Mouse (Mus musculus): Measurements from ENCODE around the gene Krt4.

The Krt4 gene

GRCm38 (mm10) chr15:101895216-101895615 lies 29.3 kb downstream of the Krt4 start:
- intact Hi-C loops (cut with DNase I) = no loop called here

GRCm38 (mm10) chr15:101892820-101893219 lies 31.7 kb downstream of the Krt4 start, which contains the start of gene Krt76:
Gene Krt76 (minus strand): TSS chr15:101892920.
- intact Hi-C loops (cut with DNase I) = no loop called here

GRCm38 (mm10) chr15:101879776-101880175 lies 44.8 kb downstream of the Krt4 start:
- intact Hi-C loops (cut with DNase I) = no loop called here

DNA sequence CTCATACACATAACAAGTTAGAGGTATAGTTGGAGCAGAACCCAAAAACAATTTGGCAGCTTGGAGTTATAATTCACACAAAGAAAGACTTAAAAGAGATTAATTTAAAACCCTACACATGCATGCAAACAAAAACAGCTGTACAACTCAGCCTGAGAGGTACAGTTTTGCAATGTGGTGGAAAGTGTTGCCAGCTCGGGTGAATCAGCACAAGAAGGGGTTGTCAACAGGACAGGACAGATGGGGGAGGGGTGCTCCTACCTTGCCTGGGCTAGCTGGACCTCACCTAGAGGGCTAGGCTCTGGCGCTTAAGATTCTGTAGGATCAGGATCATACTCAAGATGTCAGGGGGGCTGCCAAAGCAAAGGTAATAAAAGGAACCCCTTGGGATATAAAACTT lies 46.5 kb downstream of the Krt4 start:
- intact Hi-C loops (cut with DNase I) = no loop called here

- intact Hi-C loops (cut with DNase I) = no loop called here
Measured at GRCm38 (mm10) chr15:101874383-101874782, 50.2 kb downstream of the Krt4 start.

- intact Hi-C loops (cut with DNase I) = no loop called here
Measured at GRCm38 (mm10) chr15:101873231-101873630, 51.3 kb downstream of the Krt4 start.

- intact Hi-C loops (cut with DNase I) = no loop called here
Measured at GRCm38 (mm10) chr15:101869431-101869830, 55.1 kb downstream of the Krt4 start, which contains the start of gene Krt77. Gene Krt77 (minus strand): TSS chr15:101869705.

Small RNA genes lying within 50 kb of the gene (microRNA-seq; reads per million reads assigned to microRNA genes)
- 0 reads per million in 2 experiments for gene Gm44356
